17 mouse cellular contexts compared by ENCODE assay signal in genomic region chr13:42617844-42618243, GRCm38 (mm10).
DNase-seq lines count a peak whose midpoint lies in the region; ATAC-seq and TF ChIP-seq lines count a peak whose summit lies in the region.
"Had no signal": no experiment of that assay in that cellular context is flagged by ENCODE, and none has a peak within 500 bp of the region (broad histone marks: within the 10 kb centered on the region; RNA-seq: fewer than 3 reads in every experiment).

No protein-coding gene starts in this region.

- no peaks in the 10 kb centered on the region for H3K4me1 ChIP-seq in limb, embryonic 14.5 days (ENCODE audit: control insufficient read depth, insufficient read depth, low read length)
- H3K4me1 ChIP-seq in limb, embryonic 10.5 days = no peaks in the 10 kb centered on the region
- H3K4me1 ChIP-seq: hindbrain, embryonic 12.5 days; liver, embryonic 13.5 days; neural tube, embryonic 13.5 days had no signal

- H3K9ac ChIP-seq in limb, embryonic 14.5 days (ENCODE audit: low read depth, low read length, severe bottlenecking) = no peak overlapping the region
- H3K9ac ChIP-seq: heart, embryonic 13.5 days; hindbrain, embryonic 12.5 days; liver, embryonic 13.5 days; neural tube, embryonic 13.5 days had no signal

- no peaks in the 10 kb centered on the region for H3K36me3 ChIP-seq in limb, embryonic 14.5 days (ENCODE audit: control insufficient read depth, insufficient read depth, low read length)
- no peaks in the 10 kb centered on the region for H3K36me3 ChIP-seq in limb, embryonic 10.5 days
- H3K36me3 ChIP-seq: heart, embryonic 13.5 days; hindbrain, embryonic 12.5 days; liver, embryonic 13.5 days; neural tube, embryonic 13.5 days had no signal

- H3K27ac ChIP-seq in limb, embryonic 14.5 days (replicated peaks; ENCODE audit: low read depth, low read length) = no peak overlapping the region
- H3K27ac ChIP-seq in limb, embryonic 10.5 days = no peak overlapping the region
- H3K27ac ChIP-seq: heart, embryonic 13.5 days; hindbrain, embryonic 12.5 days; liver, embryonic 13.5 days; neural tube, embryonic 13.5 days had no signal

- no peak for TF ChIP-seq POLR2A in limb, embryonic 14.5 days (IDR thresholded peaks at IDR 0.05; ENCODE audit: borderline replicate concordance, extremely low read depth, insufficient read depth, insufficient read length)

- H3K27me3 ChIP-seq in limb, embryonic 14.5 days (ENCODE audit: control insufficient read depth, insufficient read depth, low read length) = no peaks in the 10 kb centered on the region
- H3K27me3 ChIP-seq in limb, embryonic 10.5 days (ENCODE audit: low read depth, poor library complexity, severe bottlenecking) = no peaks in the 10 kb centered on the region
- H3K27me3 ChIP-seq: heart, embryonic 13.5 days; hindbrain, embryonic 12.5 days; liver, embryonic 13.5 days; neural tube, embryonic 13.5 days had no signal

- ATAC-seq in limb, embryonic 14.5 days (ENCODE audit: low FRiP score, low read depth) = no peak
- ATAC-seq: forebrain, embryonic 16.5 days had no signal

- 52% methylated on average over 4 of the region's 4 CpGs for WGBS in limb, embryonic 14.5 days
- WGBS in limb, embryonic 10.5 days = 57% methylated on average over 4 of the region's 4 CpGs

- H3K9me3 ChIP-seq in limb, embryonic 14.5 days (ENCODE audit: control insufficient read depth, low read length) = no peaks in the 10 kb centered on the region
- no peaks in the 10 kb centered on the region for H3K9me3 ChIP-seq in limb, embryonic 10.5 days (replicated peaks)
- H3K9me3 ChIP-seq: heart, embryonic 13.5 days; hindbrain, embryonic 12.5 days; liver, embryonic 13.5 days had no signal

- no peak overlapping the region for H3K4me3 ChIP-seq in limb, embryonic 14.5 days (replicated peaks; ENCODE audit: low read length)
- H3K4me3 ChIP-seq in limb, embryonic 10.5 days = no peak overlapping the region
- H3K4me3 ChIP-seq: heart, embryonic 13.5 days; hindbrain, embryonic 12.5 days; liver, embryonic 13.5 days; neural tube, embryonic 13.5 days had no signal

- H3K4me2 ChIP-seq in limb, embryonic 14.5 days (replicated peaks; ENCODE audit: low read depth, low read length, severe bottlenecking) = no peak overlapping the region
- H3K4me2 ChIP-seq: heart, embryonic 13.5 days; hindbrain, embryonic 12.5 days; liver, embryonic 13.5 days; neural tube, embryonic 13.5 days had no signal

- DNase-seq in limb, embryonic 14.5 days (ENCODE audit: low spot score) = peak; percentile 22
- DNase-seq in limb, embryonic 10.5 days (ENCODE audit: low spot score) = no peak
- peak; percentile 41 for DNase-seq in kidney, adult 18-20 months
- DNase-seq in kidney, postnatal 36 days = peak; percentile 45 to 53
- peak; percentile 13 for DNase-seq in lung, postnatal 25 days (ENCODE audit: low spot score)
- DNase-seq in layer of hippocampus, adult 8-10 months (ENCODE audit: low spot score in 2 of 2) = no peak
- no peak for DNase-seq in right cerebral cortex, adult 2 months (ENCODE audit: low spot score in 2 of 2)
- no peak for DNase-seq in thymus, postnatal 14 days
- DNase-seq: adrenal gland, postnatal 25 days; cerebellum, postnatal 25 days; gastrocnemius, postnatal 25 days; liver, embryonic 13.5 days; thymus, postnatal 4 days had no signal

Comparison
In these comparisons a context has a peak if more than half of its experiments do, and no peak if none do; other contexts are left out.
1. DNase-seq: peak in limb, embryonic 14.5 days (single experiment), kidney, adult 18-20 months (single experiment), kidney, postnatal 36 days (2 of 2) and lung, postnatal 25 days (single experiment); none in limb, embryonic 10.5 days (single experiment), layer of hippocampus, adult 8-10 months (0 of 2), right cerebral cortex, adult 2 months (0 of 2) and thymus, postnatal 14 days (single experiment).